Mouse (Mus musculus) cerebellum, postnatal 4 days (tissue): ENCODE measurements at regions not wholly inside any gene's neighbourhood (a gene's known extent, or its start where the extent isn't known, plus 50 kb on each side); places are given as distances from the start of the nearest gene placed in this dataset.
"Not testable (repeated sequence)": the region's sequence is repeated elsewhere in the genome, so short reads cannot be mapped to it uniquely, and the experiment has no call there.

ENCODE experiments used
- DNase-seq, 2 experiments: peaks; one replicate each; pipeline ENCODE4 v3.0.0; 2022; ENCODE audit warnings: low spot score in 2 of 2, mixed read lengths in 1 of 2

- DNase-seq: no peak
These were observed 120.4 kb upstream of the Pcsk1 start for GRCm38 (mm10) chr13:74969244-74969643.

GRCm38 (mm10) chr13:74955876-74956275 lies 133.8 kb upstream of the Pcsk1 start:
- DNase-seq: peak in 1 of 2 experiments; percentile 7

DNA sequence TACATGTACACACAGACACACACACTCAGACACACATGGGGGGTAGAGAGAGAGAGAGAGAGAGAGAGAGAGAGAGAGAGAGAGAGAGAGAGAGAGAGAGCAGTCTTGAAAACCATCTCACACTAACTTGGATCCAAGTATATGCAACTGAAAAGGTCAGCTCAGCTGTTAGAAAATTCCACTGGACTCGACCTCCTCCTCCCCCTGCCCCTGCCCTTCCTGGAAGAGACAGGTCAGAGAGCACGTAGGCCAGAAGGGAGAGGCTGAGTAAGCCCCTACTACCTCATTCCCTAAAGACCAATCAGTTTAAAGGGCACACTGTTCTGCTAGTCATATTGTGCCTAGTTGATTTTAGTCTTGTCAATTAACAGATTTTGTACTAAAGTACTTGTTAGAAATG lies 105.0 kb upstream of the Cast start:
- DNase-seq: not testable (repeated sequence)

GRCm38 (mm10) chr13:74903213-74904055 lies 94.8 kb upstream of the Cast start:
- no peak for DNase-seq

GRCm38 (mm10) chr13:74889859-74890469 lies 81.4 kb upstream of the Cast start:
- no peak for DNase-seq

- no peak for DNase-seq
These were observed 59.1 kb upstream of the Cast start for GRCm38 (mm10) chr13:74867720-74868119.

DNA sequence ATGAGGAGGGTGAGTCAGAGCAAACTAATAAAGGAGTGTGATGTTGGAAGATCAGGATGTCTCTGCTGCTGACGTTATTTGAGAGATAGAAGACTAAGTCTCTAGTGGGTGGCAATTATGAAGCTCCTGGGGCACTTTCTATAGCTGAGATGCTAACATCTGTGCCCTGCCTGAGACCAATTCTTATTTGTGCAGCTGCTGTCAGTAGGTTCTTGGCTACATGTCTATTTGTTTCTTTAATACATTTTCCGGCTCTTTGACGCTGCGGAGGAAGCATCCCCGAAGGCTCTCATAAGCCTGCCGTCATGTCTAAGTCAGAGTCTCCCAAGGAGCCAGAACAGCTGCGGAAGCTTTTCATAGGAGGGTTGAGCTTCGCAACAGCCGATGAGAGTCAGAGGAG lies 55.4 kb upstream of the Cast start:
- DNase-seq: no peak

- DNase-seq: no peak
These were observed 52.9 kb upstream of the Cast start for GRCm38 (mm10) chr13:74861373-74861970.
